Mouse (Mus musculus) thymus, adult 18-20 months (tissue): ENCODE data around the gene Spata46.

Experiments
- DNase-seq, 2 experiments: peaks; one replicate each; pipeline ENCODE4 v3.0.0; 2022; ENCODE audit warnings: mixed read lengths in 2 of 2

Spata46 gene

GRCm38 (mm10) chr1:170308503-170308902 lies at the start of gene Spata46:
TSS of gene Spata46 (plus strand) at chr1:170308803.
- DNase-seq = no peak

- DNase-seq = no peak
Observed at GRCm38 (mm10) chr1:170270281-170270680, 38.3 kb upstream of the Spata46 start.

- DNase-seq = no peak
Observed at GRCm38 (mm10) chr1:170270696-170271095, 37.9 kb upstream of the Spata46 start.

GRCm38 (mm10) chr1:170273252-170273651 lies 35.4 kb upstream of the Spata46 start:
- no peak for DNase-seq

GRCm38 (mm10) chr1:170277016-170277415 lies 31.6 kb upstream of the Spata46 start, which contains the start of gene Sh2d1b1:
TSS of gene Sh2d1b1 (plus strand) at chr1:170277320.
- no peak for DNase-seq

GRCm38 (mm10) chr1:170282415-170283129 lies 26.0 kb upstream of the Spata46 start:
- no peak for DNase-seq

- no peak for DNase-seq
Observed at GRCm38 (mm10) chr1:170292239-170292951, 16.2 kb upstream of the Spata46 start.

GRCm38 (mm10) chr1:170293257-170293656 lies 15.3 kb upstream of the Spata46 start:
- no peak for DNase-seq

- no peak for DNase-seq
Observed at GRCm38 (mm10) chr1:170294786-170295570, 13.6 kb upstream of the Spata46 start.

GRCm38 (mm10) chr1:170299496-170299895 lies 9.1 kb upstream of the Spata46 start:
- no peak for DNase-seq

- DNase-seq = no peak
Observed at GRCm38 (mm10) chr1:170301686-170302085, 6.9 kb upstream of the Spata46 start.

GRCm38 (mm10) chr1:170302456-170302855 lies 6.1 kb upstream of the Spata46 start:
- DNase-seq = no peak

GRCm38 (mm10) chr1:170303103-170303502 lies 5.5 kb upstream of the Spata46 start:
- no peak for DNase-seq

- no peak for DNase-seq
Observed at GRCm38 (mm10) chr1:170305002-170305401, 3.6 kb upstream of the Spata46 start.

- no peak for DNase-seq
Observed at GRCm38 (mm10) chr1:170306232-170306631, 2.4 kb upstream of the Spata46 start, which contains the start of gene Gm7694. TSS of gene Gm7694 (minus strand) at chr1:170306332.

- DNase-seq = no peak
Observed at GRCm38 (mm10) chr1:170311431-170311830, 2.8 kb downstream of the Spata46 start.

- no peak for DNase-seq
Observed at GRCm38 (mm10) chr1:170322046-170322445, 13.4 kb downstream of the Spata46 start.

- no peak for DNase-seq
Observed at GRCm38 (mm10) chr1:170323001-170323400, 14.4 kb downstream of the Spata46 start.

GRCm38 (mm10) chr1:170324312-170324711 lies 15.7 kb downstream of the Spata46 start:
- DNase-seq = no peak

- DNase-seq = no peak
Observed at GRCm38 (mm10) chr1:170325277-170325676, 16.7 kb downstream of the Spata46 start.

- DNase-seq = no peak
Observed at GRCm38 (mm10) chr1:170331926-170332325, 23.3 kb downstream of the Spata46 start.

- no peak for DNase-seq
Observed at GRCm38 (mm10) chr1:170332775-170333174, 24.2 kb downstream of the Spata46 start.

- no peak for DNase-seq
Observed at GRCm38 (mm10) chr1:170339943-170340342, 31.3 kb downstream of the Spata46 start.
